Mouse (Mus musculus) thymus, postnatal 0 days (tissue): Measurements from ENCODE around the gene Ltbp3. TPM values are rescaled to one million over a fixed set of nuclear protein-coding genes. Genes with fewer than 3 reads are reported as not detected.

Source experiments
- DNase-seq: peaks from one replicate; pipeline ENCODE4 v3.0.0-alpha.2; 2015; ENCODE audit warnings: low spot score
- polyA plus RNA-seq: library from polyadenylated mRNA; unstranded; fragments of >200 nt; fragmentation: Nextera tagmentation; extraction: Ambion mirVana; gene quantifications from 2 replicates; pipeline ENCODE4 v1.2.1, GENCODE M21; 2015

Gene Ltbp3
- polyA plus RNA-seq, 1 experiment from 2014 or later, result 9.7 TPM

- no peak for DNase-seq
Observed at GRCm38 (mm10) chr19:5723934-5724548, 16.7 kb upstream of the Ltbp3 start.

GRCm38 (mm10) chr19:5724549-5724941 lies 16.2 kb upstream of the Ltbp3 start:
- DNase-seq, result no peak

GRCm38 (mm10) chr19:5725029-5725707 lies 15.5 kb upstream of the Ltbp3 start:
- DNase-seq, result no peak

- peak; percentile 76 for DNase-seq
Observed at GRCm38 (mm10) chr19:5725767-5726515, 14.8 kb upstream of the Ltbp3 start, which contains the start of gene Ehbp1l1. Gene Ehbp1l1 (minus strand): TSS chr19:5726317.

GRCm38 (mm10) chr19:5726961-5727578 lies 13.6 kb upstream of the Ltbp3 start:
- DNase-seq, result no peak

- peak; percentile 84 for DNase-seq
Observed at GRCm38 (mm10) chr19:5727701-5728100, 13.0 kb upstream of the Ltbp3 start.

GRCm38 (mm10) chr19:5728631-5729443 lies 11.9 kb upstream of the Ltbp3 start:
- DNase-seq, result no peak

- DNase-seq, result peak; percentile 79
Observed at GRCm38 (mm10) chr19:5729444-5729815, 11.3 kb upstream of the Ltbp3 start, which contains the start of gene Fam89b. Gene Fam89b (minus strand): TSS chr19:5729653.

- no peak for DNase-seq
Observed at GRCm38 (mm10) chr19:5730314-5731186, 10.2 kb upstream of the Ltbp3 start.

- peak; percentile 89 for DNase-seq
Observed at GRCm38 (mm10) chr19:5731264-5731978, 9.3 kb upstream of the Ltbp3 start.

GRCm38 (mm10) chr19:5734325-5734724 lies 6.4 kb upstream of the Ltbp3 start:
- no peak for DNase-seq

- DNase-seq, result no peak
Observed at GRCm38 (mm10) chr19:5739446-5739845, 1.3 kb upstream of the Ltbp3 start.

- no peak for DNase-seq
Observed at GRCm38 (mm10) chr19:5741641-5742240, 1.0 kb downstream of the Ltbp3 start.

- DNase-seq, result no peak
Observed at GRCm38 (mm10) chr19:5742241-5742641, 1.5 kb downstream of the Ltbp3 start.

- no peak for DNase-seq
Observed at GRCm38 (mm10) chr19:5743576-5743975, 2.9 kb downstream of the Ltbp3 start.

GRCm38 (mm10) chr19:5745756-5746710 lies 5.3 kb downstream of the Ltbp3 start:
- DNase-seq, result no peak

- no peak for DNase-seq
Observed at GRCm38 (mm10) chr19:5746907-5747363, 6.2 kb downstream of the Ltbp3 start.

- DNase-seq, result no peak
Observed at GRCm38 (mm10) chr19:5749476-5749875, 8.8 kb downstream of the Ltbp3 start.
